Mouse (Mus musculus) stomach, postnatal 0 days (tissue): Measurements from ENCODE around the gene Det1.

Experiments used
- CTCF ChIP-seq: IDR thresholded peaks from 2 replicates; pipeline ENCODE4 v1.5.1; 2016; ENCODE audit warnings: antibody characterized with exemption, low read depth, mild to moderate bottlenecking, moderate library complexity
- EP300 ChIP-seq: optimal IDR thresholded peaks from 2 replicates; pipeline ENCODE3; 2016; ENCODE audit warnings: antibody characterized with exemption

DNA sequence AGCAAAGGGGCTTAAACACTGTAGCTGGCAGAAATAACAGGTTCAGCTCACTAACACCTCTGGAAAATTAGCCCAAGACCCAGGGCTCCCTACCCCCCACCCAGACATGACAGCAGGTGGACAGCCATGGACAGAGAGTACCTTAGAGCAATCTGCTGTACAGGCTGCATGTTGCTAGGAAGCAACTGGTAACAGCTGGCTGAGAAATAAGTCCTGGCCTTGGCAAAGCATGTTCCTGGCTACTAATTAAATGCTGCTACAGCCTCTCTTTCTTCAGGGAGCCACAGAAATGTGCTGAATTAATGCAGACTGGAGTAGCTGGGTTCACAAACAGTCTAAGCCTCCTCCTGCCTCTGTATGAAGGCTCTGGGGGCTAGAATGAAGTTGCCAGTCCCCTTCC is 32.3 kb downstream of the Det1 start:
- TF ChIP-seq EP300 (no peak), CTCF (no peak)
